Mouse (Mus musculus): ENCODE measurements around the gene Gm11077.

DNA sequence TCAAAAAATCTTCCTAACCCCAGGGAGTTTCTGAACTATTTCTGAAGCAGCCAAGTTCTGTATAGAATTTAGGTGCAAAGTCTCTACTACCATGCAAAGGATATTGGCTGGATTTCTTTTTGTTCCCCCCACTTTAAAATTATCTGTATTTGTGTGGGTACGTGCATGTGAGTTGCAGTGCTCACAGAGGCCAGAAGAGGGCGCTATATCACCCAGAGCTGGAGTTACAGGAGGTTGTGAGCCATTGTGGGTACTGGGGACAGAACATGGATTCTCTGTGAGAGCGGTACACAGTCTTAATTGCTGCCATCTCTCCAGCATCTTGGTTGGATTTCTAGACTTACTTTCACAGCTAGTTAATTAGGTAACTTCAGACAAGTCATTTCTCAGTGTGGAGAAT, 69.8 kb downstream of the Gm11077 start:
- TF ChIP-seq POLR2A (IDR thresholded peaks at IDR 0.05; ENCODE audit: insufficient read length, low read depth) (no peak), MAX (IDR thresholded peaks at IDR 0.05; ENCODE audit: low read depth) (no peak), POLR2AphosphoS2 (IDR thresholded peaks at IDR 0.05; ENCODE audit: insufficient read length, low read depth) (no peak), TCF12 (IDR thresholded peaks at IDR 0.05; ENCODE audit: insufficient read depth, poor library complexity, severe bottlenecking) (no peak), SRF (IDR thresholded peaks at IDR 0.05; ENCODE audit: control insufficient read depth, insufficient read length, low read depth) (no peak), USF1 (IDR thresholded peaks at IDR 0.05; ENCODE audit: low read depth) (no peak), MYOD1 (IDR thresholded peaks at IDR 0.05; ENCODE audit: control insufficient read depth in 1 of 3, insufficient read length in 2 of 3, low read depth in 2 of 3) (no peak), E2F4 (IDR thresholded peaks at IDR 0.05; ENCODE audit: insufficient read depth) (no peak), CEBPB (IDR thresholded peaks at IDR 0.05; ENCODE audit: insufficient read depth, poor library complexity, severe bottlenecking) (no peak), MYOG (IDR thresholded peaks at IDR 0.05; ENCODE audit: control insufficient read depth in 1 of 3, insufficient read depth in 1 of 3, insufficient read length in 2 of 3, low read depth in 2 of 3) (no peak), REST (IDR thresholded peaks at IDR 0.05; ENCODE audit: insufficient read depth, insufficient read length) (no peak), TCF3 (IDR thresholded peaks at IDR 0.05; ENCODE audit: insufficient read length, low read depth) (no peak)
